Mouse (Mus musculus) testis, postnatal 10 days (tissue): Measurements from ENCODE around the gene Vmn2r59.
"Not testable (repeated sequence)": the region's sequence is repeated elsewhere in the genome, so short reads cannot be mapped to it uniquely, and the experiment has no call there.

Source experiments
- DNase-seq: peaks from one replicate; pipeline ENCODE4 v3.0.0; 2021; ENCODE audit warnings: low spot score

Gene Vmn2r59

DNA sequence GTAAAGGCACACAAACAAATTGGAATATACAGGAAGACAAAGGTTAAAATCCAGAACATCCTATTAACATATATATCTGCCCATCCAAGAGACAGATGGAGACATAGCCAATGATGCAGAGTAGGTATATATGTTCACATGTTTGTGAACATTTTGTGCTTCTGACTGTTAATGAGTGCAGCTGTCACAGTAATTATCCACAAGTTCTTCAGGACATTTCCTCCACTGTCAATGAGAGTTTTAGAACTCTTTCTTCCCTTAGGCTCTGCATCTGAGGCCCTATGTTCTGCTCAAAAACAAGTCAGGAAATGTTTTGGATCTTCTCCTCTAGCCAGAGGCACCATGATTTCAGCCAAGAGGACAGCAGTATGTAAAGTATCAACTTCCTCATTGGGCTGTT is at the start of gene Vmn2r59:
Gene Vmn2r59, minus strand, starts transcription at position 101 of the 400 bp plus-strand sequence.
- no peak for DNase-seq

DNA sequence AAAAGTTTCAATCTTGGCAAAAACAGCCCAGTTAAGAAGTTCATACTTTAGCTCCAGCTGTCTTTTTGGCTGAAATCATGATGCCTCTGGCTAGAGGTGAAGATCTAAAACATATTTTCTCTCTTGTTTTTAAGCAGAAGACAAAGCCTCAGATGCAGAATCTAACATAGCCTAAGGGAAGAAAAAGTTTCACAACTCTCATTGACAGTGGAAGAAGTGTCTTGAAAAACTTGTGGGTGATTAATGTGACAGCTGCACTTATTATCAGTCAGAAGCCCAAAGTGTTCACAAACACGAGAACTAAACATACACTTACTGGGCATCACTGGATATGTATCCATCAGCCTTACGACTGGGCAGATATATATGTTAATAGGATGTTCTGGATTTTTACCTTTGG is 48.6 kb upstream of the Vmn2r59 start, which contains the start of gene Vmn2r60:
Gene Vmn2r60, plus strand, starts transcription at position 301 of the 400 bp plus-strand sequence.
- DNase-seq, result no peak

DNA sequence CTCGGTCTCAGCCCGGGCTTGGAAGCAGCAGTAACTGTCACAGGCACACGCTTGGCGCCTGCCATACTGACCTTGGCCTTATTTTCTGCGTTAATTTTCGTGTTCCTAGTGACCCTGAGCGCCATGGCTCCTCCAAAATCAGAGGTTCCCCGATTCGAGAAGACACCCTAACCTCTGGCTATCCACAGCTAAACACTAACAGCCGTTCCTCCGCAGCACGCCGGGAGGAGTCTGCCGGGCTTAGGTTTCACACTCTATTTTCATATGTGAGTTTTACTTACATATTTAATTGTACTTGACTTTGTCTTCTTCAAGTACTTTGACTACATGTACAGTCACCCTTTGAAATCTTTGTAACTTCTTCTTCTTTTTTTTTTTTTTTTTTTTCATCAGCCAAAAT is 48.2 kb upstream of the Vmn2r59 start:
- not testable (repeated sequence) for DNase-seq
